Mouse (Mus musculus) layer of hippocampus, postnatal 14 days (tissue): ENCODE measurements around the gene Jam3. TPM values are rescaled to one million over a fixed set of nuclear protein-coding genes. Genes with fewer than 3 reads are reported as not detected.
A peak's percentile ranks its signal among the peaks of the same experiment; 100 is the strongest.

Experiments
- DNase-seq, 2 experiments: peaks; one replicate each; pipeline ENCODE4 v3.0.0; 2021 to 2022; ENCODE audit warnings: low spot score in 2 of 2, mixed read lengths in 1 of 2
- long read RNA-seq, 2 experiments: library from polyadenylated mRNA; stranded (forward); transcript quantifications; one replicate each; pipeline ENCODE4 v2.0.0; 2021
- total RNA-seq, 2 experiments: library from RNA; stranded (reverse); gene quantifications; 2 replicates each; pipeline ENCODE4 v1.2.3; 2021

Jam3 gene
- 10 to 100 TPM; 30.1 to 31.3 TPM for total RNA-seq
- long read RNA-seq, experiment 1, transcript Jam3-201 (9 exons, 1,942 nt), result major isoform, 9 of 17 reads
- long read RNA-seq, experiment 1, partial matches to known transcripts, result 2 of 17 reads
- long read RNA-seq, experiment 1, other reads (novel, unspliced or antisense), result 6 of 17 reads
- long read RNA-seq, experiment 2, transcript Jam3-201 (9 exons, 1,942 nt), result major isoform, 27 of 38 reads
- long read RNA-seq, experiment 2, partial matches to known transcripts, result 4 of 38 reads
- long read RNA-seq, experiment 2, other reads (novel, unspliced or antisense), result 6 of 38 reads

DNA sequence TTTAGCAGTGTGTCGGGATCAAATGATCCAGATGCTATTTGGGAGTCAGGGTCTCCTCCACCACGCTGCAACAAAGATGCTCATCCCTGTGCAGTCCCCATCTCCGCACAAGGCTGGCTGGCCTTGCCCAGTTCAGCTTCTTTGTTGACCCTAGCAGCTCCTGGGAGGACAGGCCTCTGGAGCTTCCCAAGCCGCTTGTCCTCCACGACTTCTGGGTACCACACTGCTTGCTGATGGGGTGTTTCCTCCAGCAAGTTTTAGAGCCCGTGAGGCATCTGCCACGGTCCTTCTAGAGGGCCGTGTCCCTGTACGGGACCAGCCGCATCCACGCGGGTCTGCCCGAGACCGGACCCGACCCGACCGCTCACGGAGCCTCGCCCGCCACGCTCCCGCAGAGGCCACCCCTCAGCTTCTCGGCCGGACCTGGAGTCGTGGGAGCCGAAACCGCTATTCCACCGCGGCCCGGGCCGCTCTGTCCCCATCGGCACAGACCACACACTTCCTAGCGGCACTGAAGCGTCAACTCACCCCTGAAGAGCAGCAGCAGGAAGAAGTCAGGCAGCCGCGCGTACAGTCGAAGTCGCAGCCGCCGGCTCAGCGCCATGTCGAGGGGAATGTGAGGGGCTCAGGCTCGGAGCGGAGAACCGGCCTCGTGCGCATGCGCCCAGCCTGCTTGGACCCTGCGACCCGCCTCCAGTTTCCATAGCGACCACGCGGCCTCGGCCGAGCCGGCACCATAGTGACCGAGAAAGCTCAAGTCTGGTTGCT, at the start of gene Jam3:
Gene Jam3 (minus strand): TSS at position 659 of the 768 bp plus-strand sequence.
- DNase-seq, result peak; percentile 92 to 95

GRCm38 (mm10) chr9:27204201-27204600, 49.0 kb upstream of the Jam3 start:
- DNase-seq, result peak in 1 of 2 experiments; percentile 31

DNA sequence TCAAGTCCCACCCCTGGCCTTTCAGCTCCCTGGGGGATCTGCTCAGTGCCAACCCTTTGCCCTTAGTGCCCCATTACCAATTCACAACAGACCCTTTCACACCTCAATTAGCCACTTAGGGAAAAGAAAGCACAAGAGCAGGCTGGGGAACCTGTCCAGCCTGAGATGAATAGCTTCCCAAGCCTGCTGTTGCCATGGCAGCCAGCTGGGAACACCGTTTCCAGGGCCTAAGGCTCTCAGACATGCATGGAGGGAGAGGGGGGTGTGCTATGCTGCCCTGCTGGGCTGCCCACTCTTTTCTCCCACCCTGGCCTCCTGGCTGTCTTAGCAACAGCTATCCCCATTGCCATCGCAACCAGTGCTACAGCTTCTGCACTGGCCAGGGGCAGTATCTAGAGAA, 47.9 kb upstream of the Jam3 start:
- peak; percentile 55 to 76 for DNase-seq

GRCm38 (mm10) chr9:27201472-27202219, 46.4 kb upstream of the Jam3 start:
- DNase-seq, result no peak

GRCm38 (mm10) chr9:27193592-27194080, 38.4 kb upstream of the Jam3 start:
- peak; percentile 55 to 76 for DNase-seq

GRCm38 (mm10) chr9:27192761-27193591, 37.8 kb upstream of the Jam3 start:
- DNase-seq, result no peak

GRCm38 (mm10) chr9:27192001-27192760, 37.0 kb upstream of the Jam3 start:
- peak; percentile 75 to 82 for DNase-seq

- no peak for DNase-seq
Measured at GRCm38 (mm10) chr9:27191501-27191981, 36.3 kb upstream of the Jam3 start.

- no peak for DNase-seq
Measured at GRCm38 (mm10) chr9:27190461-27190860, 35.2 kb upstream of the Jam3 start.

DNA sequence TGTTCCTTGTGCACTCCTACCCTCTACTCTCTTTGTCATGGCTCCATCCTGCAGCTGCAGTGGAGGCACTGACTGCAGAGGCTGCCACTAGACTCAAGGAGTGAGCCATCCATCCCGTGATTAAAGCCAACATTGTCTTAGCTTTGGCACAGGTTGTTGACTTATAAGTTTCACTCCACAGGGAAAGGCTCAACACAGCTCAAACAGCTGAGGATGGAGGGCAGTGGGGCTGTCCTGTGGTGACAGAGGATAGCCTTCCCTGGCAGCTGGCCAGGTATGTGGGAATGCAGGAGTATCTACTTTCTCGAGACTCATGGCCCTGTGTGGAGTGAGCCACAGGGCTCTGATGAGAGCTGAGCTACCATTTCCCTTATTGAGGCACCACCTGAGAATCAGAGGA, 34.1 kb upstream of the Jam3 start:
- DNase-seq, result no peak

DNA sequence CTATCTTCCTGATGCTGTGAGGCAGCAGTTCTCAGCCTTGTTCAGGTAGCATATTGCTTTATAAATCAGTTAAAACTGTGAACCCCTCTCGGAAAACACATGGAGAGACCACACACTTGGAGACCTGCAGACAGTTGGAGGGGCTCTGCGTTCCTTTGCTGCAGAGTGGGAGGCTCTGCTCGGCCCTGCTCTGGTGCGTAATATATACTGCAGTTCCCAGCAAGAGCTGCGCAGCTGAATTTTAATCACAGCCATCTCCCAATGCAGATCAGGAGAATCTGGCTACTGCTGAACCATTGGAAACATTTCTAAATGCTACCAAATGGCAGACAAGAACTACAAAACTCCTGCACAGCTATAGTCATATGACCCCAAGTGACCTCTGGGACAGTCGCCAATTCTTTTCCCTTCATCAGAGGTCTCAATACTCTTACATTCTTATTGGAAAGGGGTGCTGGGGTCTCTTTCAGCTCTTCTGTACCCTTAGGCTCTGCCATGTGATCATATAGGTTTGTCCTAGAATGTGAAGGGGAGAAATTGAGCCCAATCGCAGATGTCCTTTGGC, 33.5 kb upstream of the Jam3 start:
- DNase-seq, result peak in 1 of 2 experiments; percentile 49

- no peak for DNase-seq
Measured at GRCm38 (mm10) chr9:27185820-27186219, 30.6 kb upstream of the Jam3 start.

DNA sequence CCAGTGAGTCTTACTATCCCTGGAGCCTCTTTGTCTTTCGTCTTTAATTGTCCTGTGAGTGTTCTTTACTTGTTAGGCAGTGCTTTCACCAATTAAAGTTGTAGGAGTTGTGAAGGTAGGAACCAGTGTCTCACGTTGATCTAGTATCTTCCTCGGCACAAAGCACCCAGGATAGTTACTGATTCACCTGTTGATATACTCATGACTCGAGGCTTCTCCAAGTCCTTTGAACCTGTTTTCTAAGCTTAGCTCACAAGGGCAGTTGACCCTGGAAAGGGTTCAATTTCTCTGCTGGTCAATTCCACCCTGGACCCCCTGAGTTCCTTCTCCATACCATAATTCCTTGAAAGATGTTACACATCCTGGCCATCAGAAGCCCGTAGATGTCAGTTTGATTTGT, 26.9 kb upstream of the Jam3 start:
- DNase-seq, result no peak

DNA sequence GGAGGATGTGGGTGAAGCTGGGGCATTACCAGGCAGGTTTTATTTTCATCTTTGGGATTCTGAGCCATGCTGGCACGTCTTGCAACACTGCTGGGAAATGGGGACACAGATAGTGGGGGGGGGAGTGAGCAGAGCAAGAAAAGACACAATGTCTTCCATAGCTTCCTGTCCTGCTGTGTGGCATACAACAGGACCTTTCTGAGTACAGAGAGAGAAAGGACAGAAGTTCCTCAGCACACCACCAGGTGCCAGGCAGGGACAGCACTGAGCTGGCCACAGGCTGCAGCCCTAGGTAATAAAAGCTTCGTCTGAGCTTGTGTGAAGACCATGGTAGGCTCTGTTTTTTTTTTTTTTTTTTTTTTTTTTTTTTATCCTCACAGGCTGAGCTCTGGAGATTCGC, 25.3 kb upstream of the Jam3 start:
- DNase-seq, result no peak

GRCm38 (mm10) chr9:27178935-27179334, 23.7 kb upstream of the Jam3 start:
- no peak for DNase-seq

DNA sequence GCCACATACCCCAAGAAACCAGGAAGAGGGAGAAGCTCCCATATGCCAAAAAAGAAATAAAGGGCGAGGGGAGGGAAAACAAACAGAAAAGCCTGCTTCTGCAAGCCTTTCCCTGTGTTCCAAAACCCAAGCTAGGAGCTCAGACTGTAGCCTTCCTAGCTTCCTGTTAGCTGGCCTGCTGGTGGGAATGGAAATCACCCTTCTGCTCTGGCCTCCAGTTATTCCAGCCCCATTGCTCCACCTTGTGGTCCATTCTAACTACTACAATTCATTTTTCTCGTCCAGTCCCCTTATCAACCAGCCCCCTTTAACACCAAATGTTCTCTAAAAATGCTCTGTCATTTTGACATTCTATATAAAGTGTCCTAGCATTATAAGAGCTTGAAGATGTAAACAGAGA, 20.9 kb upstream of the Jam3 start:
- DNase-seq, result peak; percentile 57 to 91

GRCm38 (mm10) chr9:27175682-27176081, 20.5 kb upstream of the Jam3 start:
- no peak for DNase-seq

- no peak for DNase-seq
Measured at GRCm38 (mm10) chr9:27175241-27175640, 20.0 kb upstream of the Jam3 start.

DNA sequence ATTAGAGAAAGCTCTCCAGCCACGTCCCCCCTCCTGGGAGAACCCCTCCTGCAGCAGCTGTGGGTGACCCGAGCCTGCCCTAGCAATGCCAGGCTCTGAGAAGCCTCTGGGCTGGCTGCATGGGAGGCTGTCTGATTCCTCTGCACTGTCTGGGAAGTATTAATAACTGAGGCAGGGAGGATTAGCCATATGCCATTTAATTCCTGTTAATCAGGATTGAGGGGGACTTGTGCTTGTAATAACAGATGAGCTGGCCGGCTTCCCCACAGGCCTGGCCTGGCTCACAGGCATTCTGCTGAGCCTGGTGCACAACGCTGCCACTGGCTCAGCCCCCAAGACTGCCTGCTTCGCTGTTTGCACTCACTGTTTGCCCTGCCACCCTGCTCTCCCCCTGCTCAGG, 18.9 kb upstream of the Jam3 start:
- DNase-seq, result peak; percentile 65 to 86

- DNase-seq, result no peak
Measured at GRCm38 (mm10) chr9:27173646-27174045, 18.4 kb upstream of the Jam3 start.
